Mouse (Mus musculus): ENCODE results near the gene Fhit. TPM values are rescaled to one million over a fixed set of nuclear protein-coding genes. Genes with fewer than 3 reads are reported as not detected.

Gene Fhit
- polyA plus RNA-seq, 1 experiment from 2014 or later: 6.1 TPM

DNA sequence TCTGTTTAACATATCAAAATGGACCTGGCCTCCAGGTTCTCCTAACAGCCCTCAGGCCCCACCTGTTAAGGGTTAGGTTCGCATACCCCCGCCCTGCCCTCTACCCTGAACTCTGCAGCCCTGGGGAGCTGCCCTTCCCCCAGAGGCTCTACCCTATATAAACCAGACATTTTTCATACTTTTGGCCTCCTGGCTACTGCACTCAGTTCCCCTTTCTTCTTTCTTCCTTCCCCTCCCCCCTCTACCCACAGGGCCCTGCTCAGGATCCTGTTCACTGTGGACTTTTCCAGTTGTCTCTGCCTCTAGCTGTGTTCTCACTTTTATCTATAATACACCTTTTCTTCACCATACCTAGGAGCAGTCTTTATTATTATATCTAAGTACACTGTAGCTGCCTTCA lies 627.0 kb downstream of the Fhit start:
- no peaks in the 10 kb centered on the region for H3K9me3 ChIP-seq
- H3K4me2 ChIP-seq (replicated peaks): no peak overlapping the region
- no peak for ATAC-seq (replicated peaks)
- 78% methylated on average over 2 of the region's 2 CpGs for WGBS
- H3K27ac ChIP-seq (replicated peaks): no peak overlapping the region
- H3K4me3 ChIP-seq: no peak overlapping the region
- no peaks in the 10 kb centered on the region for H3K4me1 ChIP-seq
- H3K27me3 ChIP-seq: no peaks in the 10 kb centered on the region
- H3K9ac ChIP-seq (replicated peaks): no peak overlapping the region
- no peaks in the 10 kb centered on the region for H3K36me3 ChIP-seq

DNA sequence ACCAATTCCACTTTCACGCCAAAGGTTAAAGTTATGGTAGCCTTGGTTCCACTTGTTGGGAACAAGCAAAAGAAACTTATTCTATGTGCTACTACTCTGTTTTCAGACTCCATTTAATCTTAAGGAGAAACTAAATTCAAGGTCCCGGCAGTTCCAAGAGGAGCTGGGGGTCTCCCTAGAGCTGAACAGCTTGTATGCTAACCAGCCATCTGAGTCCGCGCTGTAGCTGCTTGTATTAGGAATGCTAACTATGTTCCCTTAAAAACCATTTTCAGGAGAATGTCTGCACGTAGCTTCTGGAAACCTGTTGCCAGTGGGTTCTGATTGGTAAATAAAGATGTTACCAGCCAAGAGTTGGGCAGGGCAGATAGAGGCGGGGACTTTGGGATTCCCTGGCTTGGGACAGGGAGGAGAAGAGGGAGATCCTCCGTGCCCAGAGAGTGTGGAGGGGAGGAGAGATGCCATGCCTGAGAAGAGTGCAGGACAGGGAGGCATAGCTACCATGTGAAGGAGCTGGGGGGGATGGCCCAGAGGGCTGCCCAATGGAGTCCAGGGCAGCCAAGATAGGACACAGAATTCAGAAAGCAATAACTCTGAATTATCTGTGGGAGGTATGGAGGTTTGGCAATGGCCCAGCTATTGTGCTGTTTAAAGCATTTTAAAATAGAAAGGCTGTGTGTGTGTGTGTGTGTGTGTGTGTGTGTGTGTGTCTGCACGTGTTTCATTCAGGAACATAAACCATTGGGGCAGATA lies 629.9 kb downstream of the Fhit start:
- Histone ChIP-seq H3K4me3 (no peak overlapping the region), H3K27me3 (no peaks in the 10 kb centered on the region), H3K9ac (replicated peaks) (no peak overlapping the region), H3K4me1 (no peaks in the 10 kb centered on the region), H3K36me3 (no peaks in the 10 kb centered on the region), H3K9me3 (no peaks in the 10 kb centered on the region), H3K27ac (replicated peaks) (no peak overlapping the region), H3K4me2 (replicated peaks) (no peak overlapping the region)
- no peak; the same call in 1 of the 2 replicates for ATAC-seq (replicated peaks)
- 74% methylated on average over 8 of the region's 8 CpGs for whole genome bisulfite sequencing

DNA sequence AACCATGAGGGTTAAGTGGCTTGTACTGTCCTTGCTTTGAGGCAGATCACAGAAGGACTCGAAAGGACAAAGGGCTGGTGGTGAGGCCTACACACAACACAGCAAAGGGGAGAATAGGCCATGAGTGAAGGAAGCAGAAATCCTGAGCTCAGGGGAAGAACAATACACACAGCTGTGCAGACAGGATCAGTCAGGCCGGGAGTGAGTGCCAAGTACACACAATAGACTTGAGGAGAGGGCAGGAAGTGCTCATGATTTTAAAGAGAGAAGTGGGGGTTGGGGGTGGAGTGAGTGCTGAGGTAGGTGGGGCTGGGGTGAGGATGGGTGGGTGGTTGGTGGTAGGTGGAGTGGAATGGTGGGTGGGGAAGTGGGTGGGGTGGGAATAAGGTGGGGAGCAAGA lies 635.0 kb downstream of the Fhit start:
- Histone ChIP-seq H3K27ac (replicated peaks) (no peak overlapping the region), H3K36me3 (no peaks in the 10 kb centered on the region), H3K4me3 (no peak overlapping the region), H3K4me1 (no peaks in the 10 kb centered on the region), H3K27me3 (no peaks in the 10 kb centered on the region), H3K9ac (replicated peaks) (no peak overlapping the region), H3K4me2 (replicated peaks) (no peak overlapping the region), H3K9me3 (no peaks in the 10 kb centered on the region)
- ATAC-seq (replicated peaks): peak; percentile 55; the same call in 1 of the 2 replicates
- 11% methylated on average over 2 of the region's 2 CpGs for WGBS

DNA sequence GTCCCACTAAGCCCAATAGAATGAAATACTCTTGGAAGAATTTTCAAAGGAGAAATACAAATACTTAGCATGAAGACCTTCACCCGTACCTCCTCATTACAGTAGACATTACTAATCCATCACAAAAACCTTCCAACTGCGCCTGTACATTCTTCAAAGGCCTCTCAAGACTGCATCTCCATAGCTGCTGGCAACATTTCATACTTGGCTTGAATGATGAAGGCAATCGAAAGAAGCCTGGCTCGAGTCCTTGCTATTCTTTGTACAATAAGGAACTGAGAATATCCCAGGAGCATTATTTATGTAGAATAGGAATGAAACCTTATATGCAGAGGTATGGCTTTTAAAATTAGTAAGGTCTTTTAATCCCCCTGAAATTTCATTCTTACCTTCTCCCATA lies 636.0 kb downstream of the Fhit start:
- WGBS: 78% methylated on average over 4 of the region's 4 CpGs
- Histone ChIP-seq H3K27me3 (no peaks in the 10 kb centered on the region), H3K9me3 (no peaks in the 10 kb centered on the region), H3K4me3 (no peak overlapping the region), H3K9ac (replicated peaks) (no peak overlapping the region), H3K4me1 (no peaks in the 10 kb centered on the region), H3K27ac (replicated peaks) (no peak overlapping the region), H3K36me3 (no peaks in the 10 kb centered on the region), H3K4me2 (replicated peaks) (no peak overlapping the region)
- ATAC-seq (replicated peaks): no peak

DNA sequence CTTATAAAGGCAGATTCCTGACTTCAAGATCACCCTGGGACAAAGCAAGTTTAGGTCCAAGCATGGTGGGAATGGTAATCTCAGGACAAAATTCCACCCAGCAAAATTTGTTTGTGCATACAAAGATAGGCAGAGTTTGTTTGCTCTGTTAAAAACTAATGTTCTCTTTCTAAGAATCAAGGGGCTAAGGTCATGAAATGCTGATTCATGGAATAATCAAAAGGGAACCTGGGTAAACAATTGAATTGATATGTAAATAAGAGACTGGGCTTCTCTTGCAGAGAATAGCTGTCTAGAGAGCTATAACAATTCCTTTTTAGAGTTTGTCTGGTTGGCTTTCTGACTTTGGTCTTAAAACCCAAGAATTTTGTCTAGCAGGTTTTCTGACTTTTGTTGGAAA lies 647.8 kb downstream of the Fhit start:
- no peak overlapping the region for H3K27ac ChIP-seq (replicated peaks)
- H3K4me1 ChIP-seq: no peaks in the 10 kb centered on the region
- no peaks in the 10 kb centered on the region for H3K27me3 ChIP-seq
- H3K4me2 ChIP-seq (replicated peaks): no peak overlapping the region
- H3K9ac ChIP-seq (replicated peaks): no peak overlapping the region
- H3K4me3 ChIP-seq: no peak overlapping the region
- H3K36me3 ChIP-seq: no peaks in the 10 kb centered on the region
- no peaks in the 10 kb centered on the region for H3K9me3 ChIP-seq
- no peak for ATAC-seq (replicated peaks)

DNA sequence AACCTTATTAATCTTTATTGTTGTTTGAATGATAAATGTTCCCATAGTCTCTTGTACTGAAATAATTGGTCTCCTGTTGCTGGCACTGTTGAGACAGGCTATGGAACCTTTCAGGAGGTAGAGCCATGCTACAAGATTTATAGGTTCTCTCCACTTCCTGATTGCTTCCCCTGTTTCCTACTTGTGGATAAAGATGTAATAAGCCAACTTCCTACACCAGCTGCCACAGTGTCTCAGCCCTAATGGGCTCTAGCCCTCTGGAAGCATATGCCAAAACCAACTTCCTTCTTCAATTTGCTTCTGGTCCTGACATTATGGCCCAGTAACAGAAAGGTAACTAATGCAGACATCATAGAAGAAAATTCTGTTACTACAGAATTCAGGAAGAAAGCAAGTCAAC lies 652.6 kb downstream of the Fhit start:
- H3K36me3 ChIP-seq: no peaks in the 10 kb centered on the region
- H3K27me3 ChIP-seq: no peaks in the 10 kb centered on the region
- H3K9me3 ChIP-seq: no peaks in the 10 kb centered on the region
- no peak overlapping the region for H3K4me3 ChIP-seq
- H3K27ac ChIP-seq (replicated peaks): no peak overlapping the region
- ATAC-seq (replicated peaks): no peak
- H3K4me2 ChIP-seq (replicated peaks): no peak overlapping the region
- no peaks in the 10 kb centered on the region for H3K4me1 ChIP-seq
- no peak overlapping the region for H3K9ac ChIP-seq (replicated peaks)

DNA sequence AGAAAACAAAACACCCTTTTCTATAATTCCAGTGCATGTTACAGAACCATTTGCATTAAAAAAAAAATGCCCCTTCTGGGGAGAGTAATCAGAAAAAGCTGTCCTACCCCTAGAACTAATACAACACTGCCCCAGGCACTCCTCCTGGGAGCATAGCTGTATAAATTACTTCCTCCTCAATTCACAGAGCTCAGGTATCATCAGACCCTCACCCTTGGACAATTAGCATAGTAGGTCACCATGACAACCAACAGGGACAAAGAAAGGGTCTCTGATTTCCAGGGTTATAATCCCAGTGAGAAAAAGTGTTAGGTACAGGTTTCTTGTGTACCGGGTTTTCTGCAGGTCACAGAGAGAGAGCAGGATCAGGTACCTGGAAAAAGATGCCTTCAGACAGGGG lies 654.3 kb downstream of the Fhit start:
- Histone ChIP-seq H3K9ac (replicated peaks) (no peak overlapping the region), H3K4me2 (replicated peaks) (no peak overlapping the region), H3K36me3 (no peaks in the 10 kb centered on the region), H3K4me3 (no peak overlapping the region), H3K27me3 (no peaks in the 10 kb centered on the region), H3K4me1 (no peaks in the 10 kb centered on the region), H3K27ac (replicated peaks) (no peak overlapping the region), H3K9me3 (no peaks in the 10 kb centered on the region)
- ATAC-seq (replicated peaks): no peak
- 24% methylated on average over 1 of the region's 1 CpGs for WGBS

DNA sequence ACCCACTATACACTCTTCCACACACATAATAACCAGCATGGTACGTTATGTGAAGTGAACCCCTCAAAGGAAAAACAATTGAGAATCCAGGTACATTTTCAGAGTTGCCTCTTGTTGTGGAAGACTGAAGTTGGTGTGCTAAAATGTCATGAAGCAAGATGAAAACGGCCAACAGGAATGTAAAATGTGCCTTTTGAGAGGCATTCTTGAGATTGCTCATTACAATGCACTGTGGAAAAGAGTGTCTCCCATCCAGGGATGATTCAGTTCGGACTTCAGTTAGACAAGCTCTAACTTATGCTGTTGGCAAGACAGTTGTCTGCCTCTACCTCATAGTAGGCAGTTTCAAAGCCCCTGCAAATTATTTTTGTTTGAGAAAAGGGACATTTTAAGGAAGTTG lies 676.0 kb downstream of the Fhit start:
- no peaks in the 10 kb centered on the region for H3K27me3 ChIP-seq
- H3K27ac ChIP-seq (replicated peaks): no peak overlapping the region
- H3K9ac ChIP-seq (replicated peaks): no peak overlapping the region
- no peaks in the 10 kb centered on the region for H3K4me1 ChIP-seq
- no peak overlapping the region for H3K4me3 ChIP-seq
- no peaks in the 10 kb centered on the region for H3K36me3 ChIP-seq
- no peaks in the 10 kb centered on the region for H3K9me3 ChIP-seq
- H3K4me2 ChIP-seq (replicated peaks): no peak overlapping the region
- 80% methylated on average over 3 of the region's 3 CpGs for WGBS
- ATAC-seq (replicated peaks): no peak

DNA sequence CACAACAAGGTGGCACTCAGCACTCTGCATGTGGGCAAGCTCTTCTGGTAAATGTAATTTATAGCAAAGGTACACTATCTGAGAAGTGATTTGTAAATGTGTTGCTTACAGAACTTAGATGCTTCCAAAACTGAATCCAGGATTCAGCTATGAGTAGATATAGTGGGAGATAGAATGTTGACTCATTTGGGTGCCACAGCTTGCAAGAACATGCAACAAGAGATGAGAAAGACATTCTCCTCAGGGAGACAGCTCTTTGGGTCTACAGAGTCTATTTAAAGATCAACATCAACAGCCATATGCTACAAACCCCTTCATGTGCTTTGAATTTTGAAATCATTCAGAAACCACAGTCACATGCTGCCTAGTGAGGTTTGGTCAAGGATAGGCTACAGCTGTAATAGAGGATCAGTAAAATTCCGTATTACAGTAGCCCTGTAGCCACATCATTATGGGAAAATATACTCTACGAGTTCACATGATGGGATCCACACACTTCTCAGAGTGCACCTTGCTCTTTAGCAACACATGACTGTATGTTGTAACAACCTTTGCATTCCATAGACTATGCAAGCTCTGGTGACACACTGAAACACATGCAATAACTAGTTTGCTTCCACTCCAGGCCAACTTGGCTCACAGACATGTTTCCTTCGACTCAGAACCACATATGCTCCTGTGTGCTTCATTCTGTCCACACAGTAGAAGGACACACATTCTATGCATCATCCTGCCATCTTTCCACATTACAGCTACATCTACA lies 678.8 kb downstream of the Fhit start:
- no peak for ATAC-seq (replicated peaks)
- 91% methylated on average over 3 of the region's 3 CpGs for whole genome bisulfite sequencing
- Histone ChIP-seq H3K9me3 (no peaks in the 10 kb centered on the region), H3K27me3 (no peaks in the 10 kb centered on the region), H3K4me2 (replicated peaks) (no peak overlapping the region), H3K36me3 (no peaks in the 10 kb centered on the region), H3K4me1 (no peaks in the 10 kb centered on the region), H3K27ac (replicated peaks) (no peak overlapping the region), H3K9ac (replicated peaks) (no peak overlapping the region), H3K4me3 (no peak overlapping the region)

DNA sequence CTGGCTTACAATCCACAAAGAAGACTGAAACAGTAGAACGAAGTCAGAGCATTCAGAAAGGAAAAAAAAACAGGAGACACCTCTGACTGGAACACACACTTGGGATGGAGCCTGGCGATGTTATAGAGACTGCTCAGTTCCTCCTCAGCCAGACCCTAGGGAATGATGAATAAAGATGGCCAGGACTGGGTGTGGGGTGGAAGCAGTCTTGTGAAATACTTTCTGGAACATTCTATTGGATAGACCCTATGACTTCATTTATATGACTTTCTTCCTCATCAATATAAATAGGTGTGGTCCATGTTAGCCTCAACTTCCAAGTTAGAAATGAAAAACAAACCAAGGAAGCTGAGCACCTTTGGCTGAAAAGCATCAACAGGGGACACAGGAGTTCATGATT lies 680.5 kb downstream of the Fhit start:
- no peak overlapping the region for H3K4me3 ChIP-seq
- no peak overlapping the region for H3K4me2 ChIP-seq (replicated peaks)
- H3K9ac ChIP-seq (replicated peaks): no peak overlapping the region
- no peaks in the 10 kb centered on the region for H3K36me3 ChIP-seq
- H3K27me3 ChIP-seq: no peaks in the 10 kb centered on the region
- no peak overlapping the region for H3K27ac ChIP-seq (replicated peaks)
- no peaks in the 10 kb centered on the region for H3K4me1 ChIP-seq
- no peaks in the 10 kb centered on the region for H3K9me3 ChIP-seq
- no peak for ATAC-seq (replicated peaks)
- WGBS: 84% methylated on average over 2 of the region's 2 CpGs

DNA sequence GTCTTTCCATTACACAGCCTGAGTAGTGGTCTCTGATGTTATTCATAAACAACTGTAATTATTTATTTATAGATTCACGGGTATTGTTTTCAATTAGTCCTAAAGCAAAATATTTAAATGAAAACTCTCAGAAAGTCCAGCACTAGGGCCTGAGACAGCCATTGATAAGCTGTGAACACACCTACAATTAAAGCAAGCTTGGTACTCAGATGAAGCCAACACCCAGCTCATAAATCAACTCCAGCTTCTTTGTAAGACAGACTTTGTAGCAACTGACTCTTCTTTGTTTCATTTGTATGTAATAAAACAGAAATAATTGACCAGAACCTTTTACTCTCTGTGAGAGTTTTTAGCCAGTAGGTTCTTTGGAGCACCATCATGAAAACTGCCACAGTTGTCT lies 681.2 kb downstream of the Fhit start:
- Histone ChIP-seq H3K36me3 (no peaks in the 10 kb centered on the region), H3K27ac (replicated peaks) (no peak overlapping the region), H3K9ac (replicated peaks) (no peak overlapping the region), H3K9me3 (no peaks in the 10 kb centered on the region), H3K4me3 (no peak overlapping the region), H3K4me2 (replicated peaks) (no peak overlapping the region), H3K4me1 (no peaks in the 10 kb centered on the region), H3K27me3 (no peaks in the 10 kb centered on the region)
- WGBS: 86% methylated on average over 1 of the region's 1 CpGs
- ATAC-seq (replicated peaks): no peak

DNA sequence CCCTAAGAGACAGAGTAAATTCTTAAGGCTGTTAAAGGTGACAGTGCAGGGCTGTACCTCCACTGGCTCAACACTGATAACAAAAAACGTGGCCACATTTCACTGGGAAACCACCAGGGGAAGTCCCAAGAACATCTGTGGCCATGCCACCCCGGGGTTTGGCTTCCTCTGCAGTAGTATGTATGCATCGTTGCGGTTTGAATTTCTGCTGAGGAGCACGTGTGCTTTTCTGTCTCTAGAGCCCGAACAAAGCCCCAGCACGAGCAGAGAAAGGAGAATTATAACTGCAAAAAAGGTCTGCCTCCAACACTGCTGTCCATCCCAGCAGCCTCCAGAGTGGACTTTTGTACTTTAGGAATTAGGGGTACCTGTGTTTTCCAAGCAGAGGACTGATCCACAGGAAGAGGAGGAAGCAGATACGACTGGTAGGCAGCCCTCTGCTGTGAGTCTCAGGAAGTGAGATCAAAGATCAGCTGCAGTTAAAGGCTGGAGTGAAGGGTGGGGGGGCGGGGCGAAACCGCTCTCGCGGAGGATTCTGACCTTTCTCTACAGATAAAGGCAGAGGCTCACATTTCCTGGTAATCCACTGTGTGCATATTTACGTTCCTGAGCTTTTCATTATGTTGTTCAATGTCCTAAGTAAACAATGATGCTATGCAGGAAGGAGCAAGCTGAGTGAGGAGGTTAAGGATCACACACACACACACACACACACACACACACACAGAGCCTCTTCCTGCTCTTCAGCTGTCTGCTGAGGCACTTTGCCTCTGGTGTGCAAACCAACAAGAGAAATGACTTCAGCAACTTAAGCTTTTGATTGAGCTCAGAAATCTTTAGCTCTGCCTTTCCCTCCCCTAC lies 708.6 kb downstream of the Fhit start:
- H3K27ac ChIP-seq (replicated peaks): no peak overlapping the region
- peaks cover 6% of the 10 kb centered on the region; the same call in 1 of the 2 replicates for H3K4me1 ChIP-seq
- no peak overlapping the region; the same call in 1 of the 2 replicates for H3K9ac ChIP-seq (replicated peaks)
- H3K36me3 ChIP-seq: no peaks in the 10 kb centered on the region
- WGBS: 16% methylated on average over 14 of the region's 14 CpGs
- H3K4me3 ChIP-seq: peak overlapping the region; percentile 19
- no peaks in the 10 kb centered on the region for H3K9me3 ChIP-seq
- peak overlapping the region; percentile 21 for H3K4me2 ChIP-seq (replicated peaks)
- H3K27me3 ChIP-seq: no peaks in the 10 kb centered on the region
- peak; percentile 85 for ATAC-seq (replicated peaks)

All from forebrain, embryonic 15.5 days (tissue).